Mouse (Mus musculus) intestine, embryonic 16.5 days (tissue): ENCODE results near the gene Mamld1. TPM values are rescaled to one million over a fixed set of nuclear protein-coding genes. Genes with fewer than 3 reads are reported as not detected.

Experiments used
- ATAC-seq: fragments of 200-750 bp; cut with Nextera tagmentation; 2 replicates; pipeline ENCODE4 v1.8.0; 2017; ENCODE audit warnings: moderate TSS enrichment, moderate library complexity
- H3K27ac ChIP-seq: fragments of 300-500 bp; sonication (generic); 2 replicates; pipeline ENCODE4 v1.5.1; 2014; ENCODE audit warnings: mild to moderate bottlenecking, low read length
- H3K27me3 ChIP-seq: fragments of 300-500 bp; sonication (generic); replicated peaks from 2 replicates; pipeline ENCODE4 v1.6.1; 2014; ENCODE audit warnings: low read length, control low read depth, mixed read lengths; ENCODE audit not compliant: control insufficient read depth, insufficient read depth
- H3K36me3 ChIP-seq: fragments of 300-500 bp; sonication (generic); 2 replicates; pipeline ENCODE4 v1.6.1; 2014; ENCODE audit warnings: low read length, control low read depth; ENCODE audit not compliant: control insufficient read depth, insufficient read depth
- H3K4me1 ChIP-seq: fragments of 300-500 bp; sonication (generic); 2 replicates; pipeline ENCODE4 v1.6.1; 2014; ENCODE audit warnings: low read length, control low read depth, mixed read lengths; ENCODE audit not compliant: control insufficient read depth, insufficient read depth
- H3K4me2 ChIP-seq: fragments of 300-500 bp; sonication (generic); 2 replicates; pipeline ENCODE4 v1.6.1; 2014; ENCODE audit warnings: low read depth, low read length, control low read depth
- H3K4me3 ChIP-seq: fragments of 300-500 bp; sonication (generic); 2 replicates; pipeline ENCODE4 v1.5.1; 2014; ENCODE audit warnings: mild to moderate bottlenecking, low read length
- H3K9ac ChIP-seq: fragments of 300-500 bp; sonication (generic); 2 replicates; pipeline ENCODE4 v1.6.1; 2014; ENCODE audit warnings: low read depth, low read length
- H3K9me3 ChIP-seq: fragments of 300-500 bp; sonication (generic); 2 replicates; pipeline ENCODE4 v1.6.1; 2016; ENCODE audit warnings: low read length, control low read depth; ENCODE audit not compliant: control insufficient read depth
- WGBS: fragments of 180-500 bp; shearing (Covaris S2); extraction: QIAGEN DNeasy Blood & Tissue Kit; methylation state at CpG from one replicate; pipeline ENCODE4 v1.1.7; 2014; 5-methylcytosine and 5-hydroxymethylcytosine counted together
- polyA plus RNA-seq: library from polyadenylated mRNA; unstranded; fragments of >200 nt; fragmentation: Nextera tagmentation; extraction: Ambion mirVana; gene quantifications from 2 replicates; pipeline ENCODE4 v1.2.1, GENCODE M21; 2015

The Mamld1 gene
- polyA plus RNA-seq, 1 experiment from 2014 or later: 1.0 TPM

GRCm38 (mm10) chrX:71056968-71057367, 6.9 kb downstream of the Mamld1 start:
- Histone ChIP-seq H3K9ac (no peak overlapping the region), H3K27me3 (no peaks in the 10 kb centered on the region), H3K27ac (no peak overlapping the region), H3K9me3 (no peaks in the 10 kb centered on the region), H3K4me1 (no peaks in the 10 kb centered on the region), H3K4me3 (no peak overlapping the region), H3K36me3 (no peaks in the 10 kb centered on the region), H3K4me2 (no peak overlapping the region)
- ATAC-seq: no peak
- 67% methylated on average over 2 of the region's 2 CpGs for WGBS

- Histone ChIP-seq H3K36me3 (no peaks in the 10 kb centered on the region), H3K4me1 (no peaks in the 10 kb centered on the region), H3K27me3 (no peaks in the 10 kb centered on the region), H3K4me3 (no peak overlapping the region), H3K27ac (no peak overlapping the region), H3K9ac (no peak overlapping the region), H3K9me3 (no peaks in the 10 kb centered on the region), H3K4me2 (no peak overlapping the region)
- 79% methylated on average over 4 of the region's 4 CpGs for WGBS
- ATAC-seq: no peak
Measured at GRCm38 (mm10) chrX:71085092-71085807, 35.2 kb downstream of the Mamld1 start.

- 56% methylated on average over 4 of the region's 4 CpGs for WGBS
- no peak overlapping the region for H3K27ac ChIP-seq
- H3K4me1 ChIP-seq: no peaks in the 10 kb centered on the region
- no peak for ATAC-seq
- H3K4me3 ChIP-seq: no peak overlapping the region
- H3K9me3 ChIP-seq: no peaks in the 10 kb centered on the region
- H3K27me3 ChIP-seq: no peaks in the 10 kb centered on the region
- no peak overlapping the region for H3K4me2 ChIP-seq
- H3K9ac ChIP-seq: no peak overlapping the region
- H3K36me3 ChIP-seq: no peaks in the 10 kb centered on the region
Measured at GRCm38 (mm10) chrX:71087370-71088079, 37.5 kb downstream of the Mamld1 start.

GRCm38 (mm10) chrX:71088080-71088414, 38.0 kb downstream of the Mamld1 start:
- WGBS: 42% methylated on average over 3 of the region's 3 CpGs
- Histone ChIP-seq H3K4me3 (no peak overlapping the region), H3K9me3 (no peaks in the 10 kb centered on the region), H3K27ac (no peak overlapping the region), H3K4me1 (no peaks in the 10 kb centered on the region), H3K27me3 (no peaks in the 10 kb centered on the region), H3K36me3 (no peaks in the 10 kb centered on the region), H3K4me2 (no peak overlapping the region), H3K9ac (no peak overlapping the region)
- no peak for ATAC-seq

- no peak overlapping the region for H3K27ac ChIP-seq
- H3K9me3 ChIP-seq: no peaks in the 10 kb centered on the region
- no peak overlapping the region for H3K9ac ChIP-seq
- no peak overlapping the region for H3K4me3 ChIP-seq
- no peak for ATAC-seq
- H3K4me2 ChIP-seq: no peak overlapping the region
- H3K36me3 ChIP-seq: no peaks in the 10 kb centered on the region
- no peaks in the 10 kb centered on the region for H3K4me1 ChIP-seq
- no peaks in the 10 kb centered on the region for H3K27me3 ChIP-seq
Measured at GRCm38 (mm10) chrX:71105820-71106219, 55.8 kb downstream of the Mamld1 start.

GRCm38 (mm10) chrX:71106392-71106791, 56.3 kb downstream of the Mamld1 start:
- ATAC-seq: no peak
- 61% methylated on average over 4 of the region's 4 CpGs for WGBS
- Histone ChIP-seq H3K36me3 (no peaks in the 10 kb centered on the region), H3K27me3 (no peaks in the 10 kb centered on the region), H3K4me2 (no peak overlapping the region), H3K9ac (no peak overlapping the region), H3K27ac (no peak overlapping the region), H3K4me1 (no peaks in the 10 kb centered on the region), H3K9me3 (no peaks in the 10 kb centered on the region), H3K4me3 (no peak overlapping the region)

GRCm38 (mm10) chrX:71108056-71108735, 58.1 kb downstream of the Mamld1 start:
- H3K36me3 ChIP-seq: no peaks in the 10 kb centered on the region
- H3K27ac ChIP-seq: no peak overlapping the region
- no peak overlapping the region for H3K9ac ChIP-seq
- H3K4me1 ChIP-seq: no peaks in the 10 kb centered on the region
- no peak overlapping the region for H3K4me3 ChIP-seq
- H3K9me3 ChIP-seq: no peaks in the 10 kb centered on the region
- H3K4me2 ChIP-seq: no peak overlapping the region
- ATAC-seq: no peak
- WGBS: 82% methylated on average over 4 of the region's 4 CpGs
- H3K27me3 ChIP-seq: no peaks in the 10 kb centered on the region

- no peaks in the 10 kb centered on the region for H3K36me3 ChIP-seq
- 39% methylated on average over 2 of the region's 2 CpGs for WGBS
- no peaks in the 10 kb centered on the region for H3K9me3 ChIP-seq
- H3K9ac ChIP-seq: no peak overlapping the region
- H3K27me3 ChIP-seq: no peaks in the 10 kb centered on the region
- no peak overlapping the region for H3K4me2 ChIP-seq
- no peak for ATAC-seq
- no peaks in the 10 kb centered on the region for H3K4me1 ChIP-seq
- H3K4me3 ChIP-seq: no peak overlapping the region
- H3K27ac ChIP-seq: no peak overlapping the region
Measured at GRCm38 (mm10) chrX:71110333-71110732, 60.3 kb downstream of the Mamld1 start.

- Histone ChIP-seq H3K9me3 (no peaks in the 10 kb centered on the region), H3K9ac (no peak overlapping the region), H3K4me2 (no peak overlapping the region), H3K27me3 (0 out of 2 replicates have a peak, but pooled peaks cover 2% of the 10 kb centered on the region), H3K27ac (no peak overlapping the region), H3K4me1 (no peaks in the 10 kb centered on the region), H3K36me3 (no peaks in the 10 kb centered on the region), H3K4me3 (no peak overlapping the region)
- ATAC-seq: no peak
- 65% methylated on average over 4 of the region's 4 CpGs for WGBS
Measured at GRCm38 (mm10) chrX:71122359-71123293, 72.6 kb downstream of the Mamld1 start.
